Mouse (Mus musculus) kidney, adult 2 months (tissue): ENCODE data around the gene Hp1bp3.

Source experiments
- CTCF ChIP-seq: fragments of 200-500 bp; conservative IDR thresholded peaks from 2 replicates; pipeline ENCODE4 v1.5.1; 2011; ENCODE audit warnings: low read depth, mild to moderate bottlenecking, control low read depth, low read length, moderate library complexity, mixed read lengths; ENCODE audit not compliant: insufficient read depth, insufficient read length
- POLR2A ChIP-seq: fragments of 200-500 bp; IDR thresholded peaks from one replicate; pipeline ENCODE4 v1.6.1; 2011; ENCODE audit warnings: low read depth, low read length, control low read depth

GRCm38 (mm10) chr4:138215671-138216199 lies 361 bp upstream of the Hp1bp3 start:
- no peak for TF ChIP-seq POLR2A
- TF ChIP-seq CTCF: no peak
